Mouse (Mus musculus) forebrain, embryonic 10.5 days (tissue): ENCODE results near the gene Lce1b. TPM values are rescaled to one million over a fixed set of nuclear protein-coding genes. Genes with fewer than 3 reads are reported as not detected.
"Not testable (repeated sequence)": the region's sequence is repeated elsewhere in the genome, so short reads cannot be mapped to it uniquely, and the experiment has no call there.

Experiments used
- DNase-seq: peaks from one replicate; pipeline ENCODE4 v3.0.0-alpha.2; 2017; ENCODE audit warnings: low spot score; ENCODE audit errors: extremely low spot score
- H3K27ac ChIP-seq: fragments of 300-500 bp; sonication (generic); 2 replicates; pipeline ENCODE4 v1.5.1; 2016; ENCODE audit warnings: mild to moderate bottlenecking
- H3K27me3 ChIP-seq: fragments of 300-500 bp; sonication (generic); 2 replicates; pipeline ENCODE4 v1.6.1; 2016; ENCODE audit warnings: mild to moderate bottlenecking; ENCODE audit not compliant: poor library complexity, severe bottlenecking
- H3K36me3 ChIP-seq: fragments of 300-500 bp; sonication (generic); replicated peaks from 2 replicates; pipeline ENCODE4 v1.6.1; 2016; ENCODE audit warnings: mild to moderate bottlenecking, moderate library complexity
- H3K4me1 ChIP-seq: fragments of 300-500 bp; sonication (generic); 2 replicates; pipeline ENCODE4 v1.6.1; 2016
- H3K4me3 ChIP-seq: fragments of 300-500 bp; sonication (generic); 2 replicates; pipeline ENCODE4 v1.5.1; 2016; ENCODE audit warnings: mild to moderate bottlenecking, moderate library complexity
- H3K9me3 ChIP-seq: fragments of 300-500 bp; sonication (generic); 2 replicates; pipeline ENCODE4 v1.6.1; 2016; ENCODE audit warnings: mild to moderate bottlenecking, moderate library complexity
- WGBS: fragments of 180-500 bp; shearing (Covaris S2); methylation state at CpG from one replicate; pipeline ENCODE4 v1.1.7; 2016; 5-methylcytosine and 5-hydroxymethylcytosine counted together
- polyA plus RNA-seq: library from polyadenylated mRNA; unstranded; fragments of >200 nt; fragmentation: Nextera tagmentation; extraction: Ambion mirVana; gene quantifications from 2 replicates; pipeline ENCODE4 v1.2.1, GENCODE M21; 2016

Lce1b gene
- not detected in 2 replicates for polyA plus RNA-seq

DNA sequence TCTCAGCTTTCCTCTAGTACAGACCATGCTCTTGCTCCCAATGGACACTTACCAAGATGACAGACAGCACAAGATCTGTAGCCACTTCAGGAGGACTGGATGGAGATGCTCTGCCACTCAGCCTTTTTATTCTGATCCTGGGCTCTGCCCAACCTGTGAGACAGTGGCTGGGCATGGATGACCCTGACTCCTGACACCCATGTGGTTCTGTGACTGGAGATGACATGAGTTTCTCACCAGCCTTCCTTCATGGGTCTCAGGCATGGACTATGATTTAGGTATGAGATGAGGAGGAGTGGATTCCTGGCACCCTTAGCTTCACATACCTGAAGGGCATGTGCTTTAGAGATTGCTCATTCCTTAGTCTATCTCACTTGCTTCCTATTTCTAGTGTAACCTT, at the start of gene Lce1b:
Gene Lce1b (minus strand): TSS at position 101 of the 400 bp plus-strand sequence.
- no peaks in the 10 kb centered on the region for H3K27me3 ChIP-seq
- no peak for DNase-seq
- H3K27ac ChIP-seq, result no peak within 1 kb of the TSS
- no peak within 1 kb of the TSS for H3K4me3 ChIP-seq
- H3K4me1 ChIP-seq, result no peaks in the 10 kb centered on the region
- no peaks in the 10 kb centered on the region for H3K36me3 ChIP-seq
- no peaks in the 10 kb centered on the region for H3K9me3 ChIP-seq

DNA sequence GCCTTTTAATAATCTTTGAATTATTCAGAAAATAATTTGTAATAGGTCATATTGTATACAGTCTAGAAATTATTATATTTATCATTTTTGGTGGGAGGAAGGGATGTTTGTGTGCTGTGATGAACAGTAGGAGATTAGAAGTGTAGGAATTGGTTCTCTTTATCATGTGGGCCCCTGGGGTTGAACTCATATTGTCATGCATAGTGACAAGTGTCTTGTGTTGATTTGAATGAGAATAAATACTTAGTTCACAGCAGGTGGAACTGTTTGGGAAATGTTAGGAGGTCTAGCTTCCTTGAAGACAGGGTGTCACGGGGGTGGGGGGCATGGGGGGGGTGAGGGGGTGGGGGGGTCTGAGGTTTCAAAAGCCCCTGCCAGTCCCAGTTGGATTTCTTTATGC, 37.9 kb upstream of the Lce1b start:
- Histone ChIP-seq H3K36me3 (no peaks in the 10 kb centered on the region), H3K27ac (no peak overlapping the region), H3K9me3 (no peaks in the 10 kb centered on the region), H3K27me3 (no peaks in the 10 kb centered on the region), H3K4me1 (no peaks in the 10 kb centered on the region), H3K4me3 (no peak overlapping the region)
- 45% methylated on average over 1 of the region's 1 CpGs for WGBS
- DNase-seq, result no peak

GRCm38 (mm10) chr3:92691688-92692087, 35.0 kb upstream of the Lce1b start:
- no peak for DNase-seq
- Histone ChIP-seq H3K27me3 (no peaks in the 10 kb centered on the region), H3K4me1 (no peaks in the 10 kb centered on the region), H3K4me3 (no peak overlapping the region), H3K27ac (no peak overlapping the region), H3K9me3 (no peaks in the 10 kb centered on the region), H3K36me3 (no peaks in the 10 kb centered on the region)

GRCm38 (mm10) chr3:92689154-92689553, 32.4 kb upstream of the Lce1b start:
- WGBS, result 86% methylated on average over 16 of the region's 16 CpGs
- H3K9me3 ChIP-seq, H3K27ac ChIP-seq, H3K27me3 ChIP-seq, DNase-seq, H3K4me1 ChIP-seq, H3K36me3 ChIP-seq, H3K4me3 ChIP-seq: not testable (repeated sequence)

DNA sequence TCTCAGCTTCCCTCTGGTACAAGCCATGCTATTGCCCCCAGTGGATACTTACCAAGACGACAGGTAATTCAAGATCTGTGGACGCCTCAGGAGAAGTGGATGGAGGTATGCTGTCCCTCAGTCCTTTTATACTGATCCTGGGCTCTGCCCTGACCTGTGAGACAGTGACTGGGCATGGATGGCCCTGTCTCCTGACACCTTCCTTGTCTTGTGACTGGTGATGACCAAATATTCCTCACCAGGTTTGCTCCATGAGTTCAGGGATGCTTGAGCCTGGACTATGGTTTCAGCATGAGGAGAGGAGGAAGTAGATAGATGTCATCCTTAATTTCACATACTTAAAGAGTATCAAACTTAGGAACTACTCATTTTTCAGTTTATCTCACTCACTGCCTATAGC, 30.4 kb upstream of the Lce1b start, which contains the start of gene Lce1d:
Gene Lce1d (minus strand): TSS at position 101 of the 400 bp plus-strand sequence.
- Histone ChIP-seq H3K27me3 (no peaks in the 10 kb centered on the region), H3K4me3 (no peak within 1 kb of the TSS), H3K4me1 (no peaks in the 10 kb centered on the region), H3K27ac (no peak within 1 kb of the TSS), H3K36me3 (no peaks in the 10 kb centered on the region), H3K9me3 (no peaks in the 10 kb centered on the region)
- WGBS, result 62% methylated on average over 2 of the region's 2 CpGs
- no peak for DNase-seq

DNA sequence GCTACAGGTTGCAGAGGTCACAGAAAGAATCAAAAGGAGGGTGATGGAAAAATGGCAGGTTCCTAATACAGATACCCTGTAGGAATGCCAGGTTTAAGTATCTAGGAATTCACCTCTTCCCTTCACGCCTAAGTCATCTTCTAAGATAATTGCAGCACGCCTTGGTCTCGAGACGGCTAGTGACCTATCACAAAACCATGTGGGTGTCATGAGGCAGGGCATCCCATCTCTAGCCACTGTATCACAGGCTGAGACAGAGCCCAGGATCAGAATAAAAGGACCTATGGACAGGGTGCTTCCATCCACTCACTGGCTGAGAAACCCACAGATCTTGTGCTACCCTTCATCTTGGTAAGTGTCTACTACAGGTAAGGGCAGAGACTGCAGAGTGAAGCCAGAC, 22.2 kb upstream of the Lce1b start, which contains the start of gene Lce1c:
Gene Lce1c (plus strand): TSS at position 301 of the 400 bp plus-strand sequence.
- H3K27me3 ChIP-seq, result no peaks in the 10 kb centered on the region
- no peak within 1 kb of the TSS for H3K4me3 ChIP-seq
- DNase-seq, result no peak
- H3K36me3 ChIP-seq, result no peaks in the 10 kb centered on the region
- H3K27ac ChIP-seq, result no peak within 1 kb of the TSS
- H3K4me1 ChIP-seq, result no peaks in the 10 kb centered on the region
- WGBS, result 90% methylated on average over 4 of the region's 4 CpGs
- no peaks in the 10 kb centered on the region for H3K9me3 ChIP-seq

DNA sequence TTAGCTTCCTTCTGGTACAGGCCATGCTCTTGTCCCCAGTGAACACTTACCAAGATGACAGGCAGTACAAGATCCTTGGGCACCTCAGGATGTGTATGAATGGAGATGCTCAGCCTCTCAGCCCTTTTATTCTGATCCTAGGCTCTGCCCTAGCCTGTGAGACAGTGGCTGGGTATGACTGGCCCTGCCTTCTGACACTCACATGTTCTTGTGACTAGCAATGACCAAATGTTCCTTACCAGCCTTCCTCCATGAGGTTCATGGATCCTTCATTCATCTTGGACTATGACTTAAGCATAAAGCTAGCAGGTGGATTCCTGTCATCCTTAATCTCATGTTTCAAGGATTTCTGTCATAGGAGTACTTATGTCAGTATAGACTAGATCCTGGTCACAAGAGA, 13.5 kb upstream of the Lce1b start, which contains the start of gene Lce1a2:
Gene Lce1a2 (minus strand): TSS at position 101 of the 400 bp plus-strand sequence.
- Histone ChIP-seq H3K9me3 (no peaks in the 10 kb centered on the region), H3K4me3 (no peak within 1 kb of the TSS), H3K4me1 (no peaks in the 10 kb centered on the region), H3K36me3 (no peaks in the 10 kb centered on the region), H3K27ac (no peak within 1 kb of the TSS), H3K27me3 (no peaks in the 10 kb centered on the region)
- no peak for DNase-seq

DNA sequence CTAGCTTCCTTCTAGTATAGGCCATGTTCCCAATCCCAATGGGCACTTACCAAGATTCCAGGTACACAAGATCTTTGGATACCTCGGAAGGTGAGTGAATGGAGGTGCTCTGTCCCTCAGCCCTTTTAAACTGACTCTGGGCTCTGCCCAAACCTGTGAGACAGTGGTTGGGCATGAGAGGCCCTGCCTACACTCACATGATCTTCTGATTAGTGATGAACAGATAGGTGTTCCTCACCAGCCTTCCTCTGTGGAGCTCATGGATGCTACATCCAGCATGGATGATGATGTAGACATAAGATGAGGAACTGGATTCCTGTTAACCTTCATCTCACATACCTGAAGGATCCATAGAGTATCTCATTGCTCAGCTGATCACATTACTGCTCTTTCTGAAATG, 8.5 kb downstream of the Lce1b start, which contains the start of gene Lce1a1:
Gene Lce1a1 (minus strand): TSS at position 101 of the 400 bp plus-strand sequence.
- Histone ChIP-seq H3K27ac (no peak within 1 kb of the TSS), H3K36me3 (no peaks in the 10 kb centered on the region), H3K27me3 (no peaks in the 10 kb centered on the region), H3K4me3 (no peak within 1 kb of the TSS), H3K9me3 (no peaks in the 10 kb centered on the region), H3K4me1 (no peaks in the 10 kb centered on the region)
- WGBS, result 95% methylated on average over 1 of the region's 1 CpGs
- DNase-seq, result no peak

DNA sequence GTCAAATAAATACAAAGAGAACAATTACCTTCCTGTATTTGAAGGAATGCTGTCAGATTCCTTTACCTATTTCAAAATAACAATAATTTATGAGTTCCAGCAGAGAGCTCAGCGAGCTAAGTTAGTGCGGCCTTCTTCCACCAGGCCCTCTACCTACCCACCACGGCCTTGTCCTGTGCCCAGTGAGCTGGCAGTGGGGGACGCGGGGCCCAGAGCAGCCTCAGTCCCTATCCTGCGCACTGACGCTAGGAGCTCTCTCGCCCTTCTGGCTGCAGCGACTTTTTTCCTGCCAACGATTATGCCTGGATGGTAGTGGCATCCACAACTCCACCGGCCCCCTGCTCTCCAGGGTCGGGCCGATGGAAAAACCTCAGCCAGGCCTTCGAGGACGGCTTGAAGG, 16.9 kb downstream of the Lce1b start:
- DNase-seq, result no peak
- Histone ChIP-seq H3K27ac (no peak overlapping the region), H3K4me1 (no peaks in the 10 kb centered on the region; the same call in 1 of the 2 replicates), H3K4me3 (no peak overlapping the region), H3K36me3 (no peaks in the 10 kb centered on the region), H3K27me3 (no peaks in the 10 kb centered on the region), H3K9me3 (no peaks in the 10 kb centered on the region)
- 93% methylated on average over 15 of the region's 15 CpGs for WGBS

DNA sequence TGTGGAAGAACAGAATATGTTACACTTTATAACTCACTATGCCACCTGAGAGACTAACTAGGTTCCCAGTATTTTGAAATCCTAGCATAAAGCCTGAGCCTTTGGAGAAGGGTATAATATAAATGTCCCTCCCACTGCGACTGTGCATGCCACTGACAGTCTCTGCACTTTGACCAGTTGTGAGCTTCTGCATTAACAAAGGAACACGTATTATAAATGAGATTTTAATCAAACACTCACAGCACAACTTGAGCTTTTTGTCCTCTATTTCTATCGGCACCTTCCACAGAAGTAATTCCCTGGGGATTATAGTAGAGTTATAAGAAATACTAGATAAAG, 18.1 kb downstream of the Lce1b start:
- H3K9me3 ChIP-seq, result no peaks in the 10 kb centered on the region
- H3K4me3 ChIP-seq, result no peak overlapping the region
- no peak for DNase-seq
- no peak overlapping the region for H3K27ac ChIP-seq
- H3K27me3 ChIP-seq, result no peaks in the 10 kb centered on the region
- H3K4me1 ChIP-seq, result no peaks in the 10 kb centered on the region; the same call in 1 of the 2 replicates
- no peaks in the 10 kb centered on the region for H3K36me3 ChIP-seq
- WGBS, result 89% methylated on average over 3 of the region's 3 CpGs

GRCm38 (mm10) chr3:92637745-92638652, 18.7 kb downstream of the Lce1b start:
- no peak overlapping the region for H3K4me3 ChIP-seq
- no peaks in the 10 kb centered on the region for H3K9me3 ChIP-seq
- 58% methylated on average over 1 of the region's 1 CpGs for WGBS
- no peaks in the 10 kb centered on the region for H3K27me3 ChIP-seq
- H3K4me1 ChIP-seq, result no peaks in the 10 kb centered on the region; the same call in 1 of the 2 replicates
- DNase-seq, result no peak
- H3K36me3 ChIP-seq, result no peaks in the 10 kb centered on the region
- H3K27ac ChIP-seq, result no peak overlapping the region

GRCm38 (mm10) chr3:92621560-92621959, 35.2 kb downstream of the Lce1b start, which contains the start of gene Lce6a:
Gene Lce6a, minus strand, starts transcription at chr3:92621660.
- Histone ChIP-seq H3K9me3 (no peaks in the 10 kb centered on the region), H3K27me3 (no peaks in the 10 kb centered on the region), H3K27ac (no peak within 1 kb of the TSS), H3K36me3 (no peaks in the 10 kb centered on the region), H3K4me3 (no peak within 1 kb of the TSS), H3K4me1 (no peaks in the 10 kb centered on the region)
- WGBS, result 83% methylated on average over 2 of the region's 2 CpGs
- no peak for DNase-seq

DNA sequence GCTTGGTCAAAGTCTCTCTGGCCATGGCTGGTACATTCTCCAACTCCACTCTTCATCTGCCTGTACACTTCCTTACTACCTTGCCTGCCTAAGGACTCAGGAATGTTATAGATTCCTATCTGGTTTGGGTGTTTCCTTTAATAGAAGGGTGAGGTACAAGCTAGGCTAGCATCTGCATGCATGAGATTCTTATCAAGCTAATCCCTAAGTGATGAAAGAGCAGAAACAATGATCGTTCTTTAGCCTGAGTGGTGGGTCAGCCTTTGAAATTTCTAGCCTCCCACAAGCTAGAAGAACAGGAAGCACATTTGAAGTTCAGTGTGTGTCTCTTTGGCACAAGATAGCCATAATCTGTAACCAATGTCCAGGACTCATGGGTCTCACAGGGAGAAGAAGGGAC, 46.9 kb downstream of the Lce1b start:
- H3K4me3 ChIP-seq, result no peak overlapping the region
- no peaks in the 10 kb centered on the region for H3K27me3 ChIP-seq
- WGBS, result 70% methylated on average over 1 of the region's 1 CpGs
- no peaks in the 10 kb centered on the region for H3K4me1 ChIP-seq
- no peaks in the 10 kb centered on the region for H3K36me3 ChIP-seq
- no peak overlapping the region for H3K27ac ChIP-seq
- DNase-seq, result no peak
- H3K9me3 ChIP-seq, result no peaks in the 10 kb centered on the region
